Mouse (Mus musculus) testis, adult 2 months (tissue): ENCODE measurements at regions not wholly inside any gene's neighbourhood (a gene's known extent, or its start where the extent isn't known, plus 50 kb on each side); places are given as distances from the start of the nearest gene placed in this dataset.

Experiments
- CTCF ChIP-seq: fragments of 200-500 bp; IDR thresholded peaks from 2 replicates; pipeline ENCODE4 v1.5.1; 2012; ENCODE audit warnings: low read depth, mild to moderate bottlenecking, inconsistent platforms, low read length, moderate library complexity; ENCODE audit not compliant: control insufficient read depth, insufficient read depth, insufficient replicate concordance
- POLR2A ChIP-seq: fragments of 200-500 bp; IDR thresholded peaks from 2 replicates; pipeline ENCODE4 v1.6.1; 2012; ENCODE audit warnings: low read depth, mild to moderate bottlenecking, inconsistent platforms, low read length, moderate library complexity; ENCODE audit not compliant: control insufficient read depth

DNA sequence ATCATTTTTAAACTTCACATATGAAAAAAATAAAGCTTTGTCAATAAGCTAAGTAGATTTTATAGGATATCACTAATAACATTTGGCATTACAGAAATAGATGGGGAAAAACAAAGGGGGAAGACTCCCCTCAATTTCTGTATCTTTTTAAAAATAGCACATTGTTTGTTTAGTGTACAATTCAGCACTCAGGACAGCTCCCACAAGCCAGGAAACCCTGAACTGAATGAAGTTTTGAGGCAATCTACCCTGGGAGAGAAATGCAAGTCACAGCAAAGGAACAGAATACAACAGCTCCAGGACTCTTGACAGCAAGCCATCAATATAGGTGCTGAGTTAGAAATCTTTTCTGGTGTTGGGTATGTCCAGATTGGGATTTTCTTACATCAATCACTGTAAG lies 556.5 kb upstream of the Sel1l start:
- no peak for TF ChIP-seq POLR2A
- no peak for TF ChIP-seq CTCF
